Mouse (Mus musculus) stomach, postnatal 0 days (tissue): ENCODE data around the gene Slit1.

Experiments
- CTCF ChIP-seq: IDR thresholded peaks from 2 replicates; pipeline ENCODE4 v1.5.1; 2016; ENCODE audit warnings: antibody characterized with exemption, low read depth, mild to moderate bottlenecking, moderate library complexity
- EP300 ChIP-seq: optimal IDR thresholded peaks from 2 replicates; pipeline ENCODE3; 2016; ENCODE audit warnings: antibody characterized with exemption

- TF ChIP-seq CTCF (no peak), EP300 (no peak)
Measured at GRCm38 (mm10) chr19:41667591-41667990, 75.9 kb downstream of the Slit1 start.
